8 mouse cellular contexts compared by ENCODE assay signal in genomic region chr13:98030959-98031641, GRCm38 (mm10).
DNase-seq lines count a peak whose midpoint lies in the region; ATAC-seq and TF ChIP-seq lines count a peak whose summit lies in the region.

No protein-coding gene starts in this region.

- peak overlapping the region; percentile 39 for H3K4me3 ChIP-seq in ES-Bruce4 (ENCODE audit: low read depth, low read length)
- H3K4me3 ChIP-seq in forebrain, embryonic 12.5 days (replicated peaks) = peak overlapping the region; percentile 19
- no peak overlapping the region; the same call in 1 of the 2 replicates for H3K4me3 ChIP-seq in liver, embryonic 15.5 days (replicated peaks)
- H3K4me3 ChIP-seq in neural tube, embryonic 12.5 days = 0 out of 2 replicates have a peak overlapping the region, but pooled peaks have one; percentile 7

- no peaks in the 10 kb centered on the region for H3K36me3 ChIP-seq in ES-Bruce4 (ENCODE audit: control insufficient read depth, insufficient read depth, low read length, poor library complexity, severe bottlenecking)
- H3K36me3 ChIP-seq in forebrain, embryonic 12.5 days (replicated peaks) = no peaks in the 10 kb centered on the region
- H3K36me3 ChIP-seq in liver, embryonic 15.5 days (replicated peaks) = no peaks in the 10 kb centered on the region
- no peaks in the 10 kb centered on the region for H3K36me3 ChIP-seq in neural tube, embryonic 12.5 days

- 0 out of 2 replicates have a peak overlapping the region, but pooled peaks have one; percentile 1 for H3K9ac ChIP-seq in ES-Bruce4 (ENCODE audit: low read depth, poor library complexity, severe bottlenecking)
- peak overlapping the region; percentile 5; the same call in 1 of the 2 replicates for H3K9ac ChIP-seq in forebrain, embryonic 12.5 days
- no peak overlapping the region for H3K9ac ChIP-seq in liver, embryonic 15.5 days
- 0 out of 2 replicates have a peak overlapping the region, but pooled peaks have one; percentile 4 for H3K9ac ChIP-seq in neural tube, embryonic 12.5 days

- TF ChIP-seq POLR2A in ES-Bruce4 (IDR thresholded peaks at IDR 0.05; ENCODE audit: insufficient read depth, low read length) = no peak

- DNase-seq in c-Kit-positive CD71-positive TER-119-negative erythroid progenitor cells, embryonic 14.5 days (ENCODE audit: low read depth) = peak; percentile 61
- DNase-seq in heart, postnatal 10 days = peak; percentile 91 to 95
- peak; percentile 80 to 85 for DNase-seq in kidney, postnatal 4 days
- DNase-seq in telencephalon, adult 2 months (ENCODE audit: low read depth, low spot score) = peak; percentile 69

- 14% methylated on average over 16 of the region's 16 CpGs for WGBS in forebrain, embryonic 12.5 days
- WGBS in liver, embryonic 15.5 days (ENCODE audit: insufficient replicate concordance) = 11% methylated on average over 16 of the region's 16 CpGs
- 17% methylated on average over 16 of the region's 16 CpGs for WGBS in neural tube, embryonic 12.5 days

- H3K4me2 ChIP-seq in forebrain, embryonic 12.5 days = peak overlapping the region; percentile 41
- H3K4me2 ChIP-seq in liver, embryonic 15.5 days = peak overlapping the region; percentile 54
- peak overlapping the region; percentile 51 for H3K4me2 ChIP-seq in neural tube, embryonic 12.5 days (replicated peaks)

- H3K4me1 ChIP-seq in ES-Bruce4 (ENCODE audit: control insufficient read depth, insufficient read depth, low read length) = peaks cover 2% of the 10 kb centered on the region
- peaks cover 16% of the 10 kb centered on the region for H3K4me1 ChIP-seq in forebrain, embryonic 12.5 days
- H3K4me1 ChIP-seq in liver, embryonic 15.5 days (replicated peaks) = 0 out of 2 replicates have a peak, but pooled peaks cover 2% of the 10 kb centered on the region
- H3K4me1 ChIP-seq in neural tube, embryonic 12.5 days = peaks cover 8% of the 10 kb centered on the region; the same call in 1 of the 2 replicates

- no peak for TF ChIP-seq EP300 in ES-Bruce4 (IDR thresholded peaks at IDR 0.05; ENCODE audit: insufficient read depth, low read depth, low read length)

- peak; percentile 61 for TF ChIP-seq CTCF in ES-Bruce4 (IDR thresholded peaks at IDR 0.05; ENCODE audit: low read depth, low read length)

- no peak overlapping the region for H3K27ac ChIP-seq in ES-Bruce4 (ENCODE audit: insufficient read depth, low read length)
- H3K27ac ChIP-seq in forebrain, embryonic 12.5 days = no peak overlapping the region
- H3K27ac ChIP-seq in liver, embryonic 15.5 days (replicated peaks) = no peak overlapping the region
- no peak overlapping the region for H3K27ac ChIP-seq in neural tube, embryonic 12.5 days

- no peaks in the 10 kb centered on the region for H3K9me3 ChIP-seq in ES-Bruce4 (replicated peaks; ENCODE audit: control insufficient read depth, insufficient read depth, low read length, poor library complexity, severe bottlenecking)
- H3K9me3 ChIP-seq in forebrain, embryonic 12.5 days = no peaks in the 10 kb centered on the region
- H3K9me3 ChIP-seq in liver, embryonic 15.5 days (replicated peaks) = no peaks in the 10 kb centered on the region
- H3K9me3 ChIP-seq in neural tube, embryonic 12.5 days = no peaks in the 10 kb centered on the region

- no peaks in the 10 kb centered on the region for H3K27me3 ChIP-seq in ES-Bruce4 (ENCODE audit: control insufficient read depth, insufficient read depth, low read length, poor library complexity, severe bottlenecking)
- H3K27me3 ChIP-seq in forebrain, embryonic 12.5 days = peaks cover 6% of the 10 kb centered on the region; the same call in 1 of the 2 replicates
- H3K27me3 ChIP-seq in liver, embryonic 15.5 days = no peaks in the 10 kb centered on the region
- H3K27me3 ChIP-seq in neural tube, embryonic 12.5 days (replicated peaks) = no peaks in the 10 kb centered on the region

- intact Hi-C loops in heart, postnatal 10 days (cut with DNase I) = loop anchor here (1.0 to 5.0 kb wide), 4 partner anchors 106 to 209 kb away; partner anchors contain the start of gene Arhgef28

- ATAC-seq in forebrain, embryonic 12.5 days (ENCODE audit: low FRiP score) = peak; percentile 51; the same call in 1 of the 2 replicates
- no peak for ATAC-seq in liver, embryonic 15.5 days (ENCODE audit: insufficient read depth)
- peak; percentile 49; the same call in 1 of the 2 replicates for ATAC-seq in neural tube, embryonic 12.5 days (ENCODE audit: low FRiP score, low read depth)
